Mouse (Mus musculus) cerebellum, adult 2 months (tissue): Measurements from ENCODE around the gene Exd1.

Experiments
- CTCF ChIP-seq: fragments of 200-500 bp; IDR thresholded peaks from 2 replicates; pipeline ENCODE4 v1.5.1; 2011; ENCODE audit warnings: low read depth, mild to moderate bottlenecking, control low read depth, low read length, moderate library complexity, borderline replicate concordance; ENCODE audit not compliant: insufficient read depth
- POLR2A ChIP-seq: fragments of 200-500 bp; IDR thresholded peaks from 2 replicates; pipeline ENCODE4 v1.6.1; 2011; ENCODE audit warnings: low read length, control low read depth, borderline replicate concordance; ENCODE audit not compliant: insufficient read depth

DNA sequence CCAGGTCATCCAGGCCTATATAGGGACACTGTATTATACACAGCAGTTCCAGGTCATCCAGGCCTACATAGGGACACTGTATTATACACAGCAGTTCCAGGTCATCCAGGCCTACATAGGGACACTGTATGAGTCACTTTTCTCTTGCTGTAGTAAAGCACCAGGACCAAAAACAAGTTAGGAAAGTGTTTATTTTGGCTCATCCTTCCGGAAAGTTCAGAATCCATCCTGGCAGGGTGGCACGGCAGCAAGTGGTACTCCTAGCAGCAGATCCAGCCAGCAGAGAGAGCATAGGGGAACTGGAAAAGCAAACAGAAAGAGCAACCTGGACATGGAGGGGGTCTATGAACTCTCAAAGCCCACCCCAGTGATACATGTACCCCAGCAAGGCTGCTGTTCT, 36.6 kb downstream of the Exd1 start:
- TF ChIP-seq CTCF = no peak
- TF ChIP-seq POLR2A = no peak
